Mouse (Mus musculus): ENCODE measurements around the gene Sost.

Gene Sost

DNA sequence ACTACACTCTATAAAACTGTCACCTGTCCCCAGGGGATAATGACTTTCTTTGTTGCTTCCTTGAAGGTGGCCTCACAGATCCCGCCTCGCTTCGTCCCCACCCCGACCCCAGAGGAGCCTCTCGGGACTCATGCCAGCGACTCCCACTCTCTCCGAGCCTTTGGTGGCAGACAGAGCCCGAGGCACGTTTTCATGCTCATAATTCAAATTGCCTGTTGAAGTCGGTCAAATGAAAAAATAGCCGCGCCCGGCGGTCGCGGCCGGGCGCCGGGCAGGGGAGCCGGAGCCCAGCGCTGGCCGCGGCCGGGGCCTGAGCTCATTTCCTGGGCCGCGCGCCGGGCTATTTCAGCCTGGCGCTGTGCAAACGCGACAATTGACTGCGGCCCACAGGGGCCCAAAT, 29.7 kb downstream of the Sost start:
- DNase-seq = peak; percentile 18

GRCm38 (mm10) chr11:101936421-101936820, 30.4 kb downstream of the Sost start:
- DNase-seq = peak; percentile 36

GRCm38 (mm10) chr11:101935743-101936142, 31.1 kb downstream of the Sost start:
- no peak for DNase-seq

DNA sequence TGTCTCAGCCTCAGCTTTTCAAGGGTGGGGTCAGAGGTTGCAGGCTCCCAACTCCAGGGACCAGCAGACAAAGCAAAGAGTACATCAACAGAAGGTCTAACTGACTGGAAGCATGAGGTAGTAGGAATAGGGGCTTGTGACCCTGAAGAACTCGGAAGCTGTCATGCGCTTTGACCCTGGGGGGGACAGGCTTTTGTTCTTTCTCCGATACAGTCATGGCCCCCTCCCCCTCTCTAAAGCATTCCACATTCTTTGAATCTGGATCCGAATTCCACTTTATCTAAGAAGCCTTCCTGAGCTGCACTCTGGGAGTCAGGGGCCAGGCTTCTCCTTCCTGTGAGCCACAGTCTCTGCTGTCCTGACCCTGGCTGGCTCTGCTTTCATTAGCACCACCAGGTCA, 34.8 kb downstream of the Sost start:
- DNase-seq = no peak

DNA sequence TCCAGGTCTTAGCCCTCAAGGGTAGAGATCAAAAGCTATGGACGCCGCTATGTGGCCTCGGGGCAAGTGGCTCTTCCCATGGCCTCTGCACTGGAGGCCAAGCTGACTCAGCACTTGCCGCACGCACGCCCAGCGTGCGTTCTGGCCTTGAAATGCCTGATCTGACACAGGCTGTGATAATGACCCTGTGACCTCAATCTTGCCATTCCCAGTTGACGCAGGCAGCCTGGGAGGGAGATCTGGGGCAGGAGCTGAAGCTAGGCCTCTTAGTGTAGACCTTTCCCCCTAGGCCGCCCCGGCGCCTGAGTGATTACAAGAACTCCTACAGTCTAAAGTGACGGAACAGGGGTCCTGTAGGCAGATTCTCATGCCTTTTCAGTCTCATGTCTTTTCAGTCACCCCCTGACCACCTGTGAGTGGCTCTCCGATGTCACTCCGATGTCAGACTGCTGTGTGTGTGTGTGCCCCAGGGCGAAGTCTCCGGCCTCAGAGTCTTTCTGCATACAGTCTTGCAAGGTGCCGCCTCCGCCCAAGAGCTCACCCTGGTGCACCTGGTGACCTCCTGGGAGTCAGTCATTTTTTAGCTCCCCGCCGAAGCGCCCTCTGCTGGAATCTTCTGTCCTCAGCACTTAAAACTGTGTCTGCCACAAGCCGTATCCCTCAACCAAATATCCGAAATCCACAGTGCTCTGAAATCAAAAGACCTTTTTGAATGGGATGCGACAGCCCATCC, 38.6 kb downstream of the Sost start:
- DNase-seq = peak; percentile 48

DNA sequence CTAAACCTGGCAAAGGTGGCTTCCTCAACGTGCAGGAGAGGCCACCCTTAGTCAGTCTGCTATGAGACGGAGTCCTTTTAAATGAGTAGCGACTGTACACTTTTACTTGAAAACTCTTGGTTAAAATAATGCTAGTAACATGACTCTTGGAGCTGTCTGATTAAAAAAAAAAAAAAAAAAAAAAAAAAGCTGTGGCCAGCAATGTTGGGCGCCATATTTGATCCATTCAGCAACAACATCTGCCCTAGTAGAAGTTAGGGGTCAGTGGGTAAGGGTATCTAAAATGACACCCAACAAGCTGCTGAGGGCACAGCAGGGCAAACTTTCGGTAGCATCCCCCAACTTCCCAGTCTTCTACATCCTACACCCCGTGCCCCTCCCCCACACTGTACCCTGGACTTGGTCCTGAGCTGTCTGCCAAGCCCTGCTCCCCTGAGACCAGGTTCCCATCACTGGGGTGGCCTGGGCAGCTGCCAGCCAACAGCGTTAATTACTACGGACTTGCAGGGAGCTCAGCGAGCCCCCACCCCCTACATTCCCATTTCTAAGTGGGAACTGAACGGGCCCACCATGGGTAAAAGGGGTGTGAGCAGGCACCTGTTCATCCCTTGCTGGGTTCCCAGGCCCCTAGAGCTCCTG, 39.7 kb downstream of the Sost start:
- DNase-seq = no peak

DNA sequence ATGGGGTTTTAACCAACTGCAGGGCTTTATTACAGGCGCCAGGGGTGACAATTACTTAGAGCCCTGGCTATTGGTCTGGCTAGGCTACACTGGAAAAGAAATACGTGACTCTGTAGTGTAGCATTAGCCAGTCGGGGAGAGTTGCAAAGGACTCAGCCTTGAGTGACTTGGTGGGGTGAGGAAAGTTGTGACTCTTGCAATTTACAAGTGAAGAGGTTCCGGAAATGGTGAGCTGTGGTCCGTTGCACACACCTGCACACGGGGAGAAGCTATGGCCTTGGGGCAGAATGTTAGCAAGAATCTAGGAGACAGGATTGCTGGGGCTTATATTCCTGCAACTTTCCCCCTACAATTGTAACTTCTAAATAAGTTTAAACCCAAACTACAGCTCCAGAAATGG, 41.2 kb downstream of the Sost start:
- DNase-seq = no peak

- no peak for DNase-seq
Measured at GRCm38 (mm10) chr11:101924441-101924976, 42.3 kb downstream of the Sost start.

GRCm38 (mm10) chr11:101923988-101924387, 42.8 kb downstream of the Sost start:
- DNase-seq = no peak

DNA sequence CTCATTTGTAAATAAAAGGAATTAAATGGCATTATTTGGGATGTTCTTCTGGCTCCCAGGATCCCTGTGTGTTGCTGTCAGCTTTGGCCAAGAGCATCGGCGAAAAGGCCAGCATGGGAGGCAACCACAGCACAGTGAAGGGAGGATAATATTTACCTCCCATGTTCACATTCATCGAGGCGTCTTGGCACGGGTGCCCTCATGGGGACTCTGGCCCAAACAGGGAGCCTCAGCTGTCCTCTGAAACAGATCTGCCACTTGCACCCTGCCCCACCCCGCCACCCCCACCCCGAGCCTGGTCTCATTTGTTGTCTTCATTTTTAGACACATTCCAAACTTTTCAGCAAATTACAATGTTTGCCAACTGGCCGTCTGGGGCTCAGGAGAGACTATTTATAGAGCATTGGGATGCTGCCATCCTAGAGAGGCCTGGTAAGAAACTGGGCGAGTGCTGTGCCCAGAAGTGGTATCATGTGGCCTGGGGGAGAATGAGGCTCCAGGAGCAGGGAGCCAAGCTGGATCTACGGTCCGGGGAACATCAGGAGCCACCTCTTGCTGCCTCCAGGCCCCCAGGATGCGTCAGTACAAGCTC, 45.4 kb downstream of the Sost start:
- no peak for DNase-seq

- DNase-seq = peak; percentile 90
Measured at GRCm38 (mm10) chr11:101919660-101920059, 47.2 kb downstream of the Sost start.

DNA sequence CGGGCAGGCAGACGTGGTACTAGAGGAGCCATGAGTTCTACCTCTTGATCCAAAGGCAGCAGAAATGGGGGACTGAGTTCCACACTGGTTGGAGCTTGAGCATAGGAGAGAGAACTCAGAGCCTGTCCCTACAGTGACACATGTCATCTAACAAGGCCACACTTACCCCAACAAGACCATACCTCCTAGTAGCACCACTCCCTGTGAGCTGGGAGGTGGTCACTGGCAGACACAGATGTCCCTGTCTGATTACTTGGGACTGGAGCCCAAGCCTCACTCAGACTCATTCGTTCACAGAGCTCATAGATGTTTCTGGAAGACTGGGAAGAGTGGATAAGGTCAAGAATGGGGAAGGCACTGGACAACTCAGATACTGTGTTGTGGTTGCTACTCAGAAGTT, 48.2 kb downstream of the Sost start:
- DNase-seq = no peak

DNA sequence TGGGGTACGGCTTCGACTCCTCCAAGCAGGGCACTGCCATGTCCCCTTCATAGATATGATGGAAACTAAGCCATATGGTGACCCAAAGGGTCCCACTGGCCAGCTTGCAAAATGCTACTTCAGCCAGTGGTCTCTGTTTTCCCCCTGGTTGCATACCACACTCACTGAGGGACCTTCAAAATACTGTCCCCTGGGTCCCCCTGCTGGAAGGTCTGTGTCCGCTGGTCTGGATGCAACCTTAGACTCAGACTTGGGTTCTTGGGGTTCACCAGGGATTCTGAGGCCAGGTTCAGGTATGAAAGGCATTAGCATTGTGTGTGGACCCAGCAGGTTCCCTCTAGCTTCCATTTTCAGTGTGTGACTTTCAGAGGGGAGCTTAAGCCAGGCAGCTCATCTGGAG, 50.0 kb downstream of the Sost start:
- DNase-seq = no peak

DNA sequence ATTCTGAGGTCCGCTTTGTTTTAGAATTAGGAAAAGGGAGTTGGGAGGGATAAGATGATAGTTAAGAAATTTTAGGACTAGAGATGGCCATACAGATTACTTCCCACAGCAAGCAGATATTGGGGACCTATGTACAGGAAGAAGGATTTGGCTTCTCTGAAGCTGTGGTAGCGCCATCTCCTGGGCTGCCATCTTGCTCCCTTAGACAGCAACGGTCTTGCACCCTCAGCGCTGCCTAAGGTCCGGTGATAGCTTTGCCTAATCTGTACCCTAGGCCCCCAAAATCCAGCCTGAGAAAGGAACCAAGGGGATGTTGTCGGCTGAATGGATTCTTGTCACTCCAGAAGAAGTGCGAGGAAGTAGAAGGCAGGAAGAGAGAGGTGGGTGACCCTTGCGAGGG, 53.2 kb downstream of the Sost start:
- DNase-seq = no peak

Measured in lung, postnatal 36 days (tissue).